Mouse (Mus musculus) kidney, embryonic 15.5 days (tissue): ENCODE data around the gene Dhx8. TPM values are rescaled to one million over a fixed set of nuclear protein-coding genes. Genes with fewer than 3 reads are reported as not detected.

Source experiments
- ATAC-seq: fragments of 200-750 bp; cut with Nextera tagmentation; replicated peaks from 2 replicates; pipeline ENCODE4 v1.8.0; 2017; ENCODE audit warnings: moderate TSS enrichment; ENCODE audit not compliant: low FRiP score
- H3K27ac ChIP-seq: fragments of 300-500 bp; sonication (generic); 2 replicates; pipeline ENCODE4 v1.5.1; 2015; ENCODE audit warnings: mild to moderate bottlenecking, inconsistent platforms
- H3K27me3 ChIP-seq: fragments of 300-500 bp; sonication (generic); 2 replicates; pipeline ENCODE4 v1.6.1; 2015; ENCODE audit warnings: inconsistent platforms
- H3K36me3 ChIP-seq: fragments of 300-500 bp; sonication (generic); 2 replicates; pipeline ENCODE4 v1.6.1; 2015; ENCODE audit warnings: inconsistent platforms
- H3K4me1 ChIP-seq: fragments of 300-500 bp; sonication (generic); 2 replicates; pipeline ENCODE4 v1.6.1; 2015; ENCODE audit warnings: inconsistent platforms
- H3K4me2 ChIP-seq: fragments of 300-500 bp; sonication (generic); 2 replicates; pipeline ENCODE4 v1.6.1; 2015; ENCODE audit warnings: moderate library complexity, mild to moderate bottlenecking, inconsistent platforms
- H3K4me3 ChIP-seq: fragments of 300-500 bp; sonication (generic); replicated peaks from 2 replicates; pipeline ENCODE4 v1.5.1; 2015; ENCODE audit warnings: mild to moderate bottlenecking, inconsistent platforms
- H3K9ac ChIP-seq: fragments of 300-500 bp; sonication (generic); 2 replicates; pipeline ENCODE4 v1.6.1; 2015; ENCODE audit warnings: mild to moderate bottlenecking, inconsistent platforms
- H3K9me3 ChIP-seq: fragments of 300-500 bp; sonication (generic); replicated peaks from 2 replicates; pipeline ENCODE4 v1.6.1; 2016; ENCODE audit warnings: inconsistent platforms
- WGBS: fragments of 180-500 bp; shearing (Covaris S2); methylation state at CpG from one replicate; pipeline ENCODE4 v1.1.7; 2015; ENCODE audit warnings: mixed read lengths; 5-methylcytosine and 5-hydroxymethylcytosine counted together
- polyA plus RNA-seq: library from polyadenylated mRNA; unstranded; fragments of >200 nt; fragmentation: Nextera tagmentation; extraction: Ambion mirVana; gene quantifications from 2 replicates; pipeline ENCODE4 v1.2.1, GENCODE M21; 2015

Dhx8 gene
- polyA plus RNA-seq, 1 experiment from 2014 or later: 32.3 TPM

- H3K27ac ChIP-seq: no peak overlapping the region
- no peak overlapping the region for H3K9ac ChIP-seq
- peaks cover 18% of the 10 kb centered on the region for H3K4me1 ChIP-seq
- ATAC-seq: no peak
- WGBS: 72% methylated on average over 10 of the region's 10 CpGs
- H3K27me3 ChIP-seq: 0 out of 2 replicates have a peak, but pooled peaks cover 4% of the 10 kb centered on the region
- H3K9me3 ChIP-seq: no peaks in the 10 kb centered on the region
- H3K4me2 ChIP-seq: no peak overlapping the region
- H3K4me3 ChIP-seq: no peak overlapping the region
- no peaks in the 10 kb centered on the region for H3K36me3 ChIP-seq
Observed at GRCm38 (mm10) chr11:101706764-101707448, 25.8 kb upstream of the Dhx8 start.

GRCm38 (mm10) chr11:101708482-101708881, 24.2 kb upstream of the Dhx8 start:
- no peak for ATAC-seq
- WGBS: 37% methylated on average over 5 of the region's 5 CpGs
- peaks cover 23% of the 10 kb centered on the region for H3K4me1 ChIP-seq
- H3K4me2 ChIP-seq: no peak overlapping the region
- no peak overlapping the region for H3K9ac ChIP-seq
- H3K27ac ChIP-seq: no peak overlapping the region
- H3K27me3 ChIP-seq: 0 out of 2 replicates have a peak, but pooled peaks cover 4% of the 10 kb centered on the region
- H3K9me3 ChIP-seq: no peaks in the 10 kb centered on the region
- H3K4me3 ChIP-seq: no peak overlapping the region
- H3K36me3 ChIP-seq: no peaks in the 10 kb centered on the region

GRCm38 (mm10) chr11:101712811-101713210, 19.9 kb upstream of the Dhx8 start:
- H3K4me1 ChIP-seq: peaks cover 10% of the 10 kb centered on the region; the same call in 1 of the 2 replicates
- no peak overlapping the region for H3K4me2 ChIP-seq
- no peaks in the 10 kb centered on the region for H3K27me3 ChIP-seq
- H3K36me3 ChIP-seq: no peaks in the 10 kb centered on the region
- no peak overlapping the region for H3K4me3 ChIP-seq
- ATAC-seq: no peak
- WGBS: 59% methylated on average over 9 of the region's 9 CpGs
- H3K9me3 ChIP-seq: no peaks in the 10 kb centered on the region
- H3K27ac ChIP-seq: 0 out of 2 replicates have a peak overlapping the region, but pooled peaks have one; percentile 11
- H3K9ac ChIP-seq: no peak overlapping the region

GRCm38 (mm10) chr11:101714012-101714411, 18.7 kb upstream of the Dhx8 start:
- H3K9ac ChIP-seq: no peak overlapping the region
- no peaks in the 10 kb centered on the region for H3K9me3 ChIP-seq
- H3K27ac ChIP-seq: 0 out of 2 replicates have a peak overlapping the region, but pooled peaks have one; percentile 41
- H3K36me3 ChIP-seq: no peaks in the 10 kb centered on the region
- no peak overlapping the region for H3K4me2 ChIP-seq
- H3K27me3 ChIP-seq: no peaks in the 10 kb centered on the region
- peaks cover 10% of the 10 kb centered on the region; the same call in 1 of the 2 replicates for H3K4me1 ChIP-seq
- ATAC-seq: peak; percentile 70
- H3K4me3 ChIP-seq: no peak overlapping the region
- 53% methylated on average over 7 of the region's 7 CpGs for WGBS

- Histone ChIP-seq H3K9ac (no peak overlapping the region), H3K4me2 (no peak overlapping the region), H3K36me3 (no peaks in the 10 kb centered on the region), H3K4me3 (no peak overlapping the region), H3K4me1 (peaks cover 2% of the 10 kb centered on the region; the same call in 1 of the 2 replicates), H3K27me3 (no peaks in the 10 kb centered on the region), H3K9me3 (no peaks in the 10 kb centered on the region), H3K27ac (no peak overlapping the region)
- no peak for ATAC-seq
- 29% methylated on average over 4 of the region's 4 CpGs for WGBS
Observed at GRCm38 (mm10) chr11:101718324-101718723, 14.4 kb upstream of the Dhx8 start.

- Histone ChIP-seq H3K4me2 (no peak overlapping the region), H3K36me3 (no peaks in the 10 kb centered on the region), H3K9ac (no peak overlapping the region), H3K27ac (no peak overlapping the region), H3K27me3 (no peaks in the 10 kb centered on the region), H3K9me3 (no peaks in the 10 kb centered on the region), H3K4me3 (no peak overlapping the region), H3K4me1 (no peaks in the 10 kb centered on the region)
- WGBS: 75% methylated on average over 21 of the region's 21 CpGs
- ATAC-seq: no peak
Observed at GRCm38 (mm10) chr11:101719986-101720520, 12.7 kb upstream of the Dhx8 start.

- WGBS: 81% methylated on average over 8 of the region's 8 CpGs
- ATAC-seq: no peak
- no peak overlapping the region for H3K4me3 ChIP-seq
- H3K9ac ChIP-seq: no peak overlapping the region
- H3K4me1 ChIP-seq: no peaks in the 10 kb centered on the region
- no peak overlapping the region for H3K4me2 ChIP-seq
- no peaks in the 10 kb centered on the region for H3K9me3 ChIP-seq
- no peak overlapping the region for H3K27ac ChIP-seq
- H3K27me3 ChIP-seq: no peaks in the 10 kb centered on the region
- H3K36me3 ChIP-seq: no peaks in the 10 kb centered on the region
Observed at GRCm38 (mm10) chr11:101725043-101725442, 7.7 kb upstream of the Dhx8 start.

GRCm38 (mm10) chr11:101726765-101727164, 6.0 kb upstream of the Dhx8 start:
- Histone ChIP-seq H3K27ac (no peak overlapping the region), H3K36me3 (no peaks in the 10 kb centered on the region), H3K4me1 (no peaks in the 10 kb centered on the region), H3K4me3 (no peak overlapping the region), H3K4me2 (no peak overlapping the region), H3K9me3 (no peaks in the 10 kb centered on the region), H3K9ac (no peak overlapping the region), H3K27me3 (no peaks in the 10 kb centered on the region)
- ATAC-seq: no peak
- 29% methylated on average over 2 of the region's 2 CpGs for WGBS

GRCm38 (mm10) chr11:101729308-101729707, 3.4 kb upstream of the Dhx8 start:
- H3K4me1 ChIP-seq: peaks cover 8% of the 10 kb centered on the region
- no peak overlapping the region for H3K27ac ChIP-seq
- no peaks in the 10 kb centered on the region for H3K27me3 ChIP-seq
- WGBS: 52% methylated on average over 3 of the region's 3 CpGs
- 0 out of 2 replicates have a peak, but pooled peaks cover under 1% of the 10 kb centered on the region for H3K36me3 ChIP-seq
- no peak overlapping the region for H3K4me3 ChIP-seq
- no peak overlapping the region for H3K4me2 ChIP-seq
- no peak for ATAC-seq
- H3K9me3 ChIP-seq: no peaks in the 10 kb centered on the region
- no peak overlapping the region for H3K9ac ChIP-seq

GRCm38 (mm10) chr11:101733596-101733995, 877 bp downstream of the Dhx8 start:
- H3K36me3 ChIP-seq: peaks cover 43% of the 10 kb centered on the region
- H3K4me3 ChIP-seq: peak overlapping the region; percentile 79
- H3K9ac ChIP-seq: peak overlapping the region; percentile 78
- H3K27ac ChIP-seq: no peak overlapping the region
- H3K9me3 ChIP-seq: no peaks in the 10 kb centered on the region
- H3K4me1 ChIP-seq: peaks cover 8% of the 10 kb centered on the region
- no peak for ATAC-seq
- H3K27me3 ChIP-seq: no peaks in the 10 kb centered on the region
- 30% methylated on average over 9 of the region's 9 CpGs for WGBS
- peak overlapping the region; percentile 65 for H3K4me2 ChIP-seq

GRCm38 (mm10) chr11:101756616-101757015, 23.9 kb downstream of the Dhx8 start:
- no peak overlapping the region for H3K27ac ChIP-seq
- H3K4me1 ChIP-seq: no peaks in the 10 kb centered on the region
- WGBS: 93% methylated on average over 8 of the region's 8 CpGs
- H3K9me3 ChIP-seq: no peaks in the 10 kb centered on the region
- peaks cover 96% of the 10 kb centered on the region for H3K36me3 ChIP-seq
- H3K27me3 ChIP-seq: no peaks in the 10 kb centered on the region
- no peak overlapping the region for H3K4me3 ChIP-seq
- no peak overlapping the region for H3K4me2 ChIP-seq
- ATAC-seq: no peak
- no peak overlapping the region for H3K9ac ChIP-seq

- Histone ChIP-seq H3K9me3 (no peaks in the 10 kb centered on the region), H3K36me3 (peaks cover 96% of the 10 kb centered on the region), H3K4me2 (no peak overlapping the region), H3K4me3 (no peak overlapping the region), H3K4me1 (no peaks in the 10 kb centered on the region), H3K9ac (no peak overlapping the region), H3K27me3 (no peaks in the 10 kb centered on the region), H3K27ac (no peak overlapping the region)
- WGBS: 80% methylated on average over 8 of the region's 8 CpGs
- no peak for ATAC-seq
Observed at GRCm38 (mm10) chr11:101757366-101757765, 24.6 kb downstream of the Dhx8 start.
